Mouse (Mus musculus) cerebellum, adult 2 months (tissue): Measurements from ENCODE around the gene Gm2115.

ENCODE experiments used
- CTCF ChIP-seq: fragments of 200-500 bp; IDR thresholded peaks from 2 replicates; pipeline ENCODE4 v1.5.1; 2011; ENCODE audit warnings: low read depth, mild to moderate bottlenecking, control low read depth, low read length, moderate library complexity, borderline replicate concordance; ENCODE audit not compliant: insufficient read depth
- POLR2A ChIP-seq: fragments of 200-500 bp; IDR thresholded peaks from 2 replicates; pipeline ENCODE4 v1.6.1; 2011; ENCODE audit warnings: low read length, control low read depth, borderline replicate concordance; ENCODE audit not compliant: insufficient read depth

DNA sequence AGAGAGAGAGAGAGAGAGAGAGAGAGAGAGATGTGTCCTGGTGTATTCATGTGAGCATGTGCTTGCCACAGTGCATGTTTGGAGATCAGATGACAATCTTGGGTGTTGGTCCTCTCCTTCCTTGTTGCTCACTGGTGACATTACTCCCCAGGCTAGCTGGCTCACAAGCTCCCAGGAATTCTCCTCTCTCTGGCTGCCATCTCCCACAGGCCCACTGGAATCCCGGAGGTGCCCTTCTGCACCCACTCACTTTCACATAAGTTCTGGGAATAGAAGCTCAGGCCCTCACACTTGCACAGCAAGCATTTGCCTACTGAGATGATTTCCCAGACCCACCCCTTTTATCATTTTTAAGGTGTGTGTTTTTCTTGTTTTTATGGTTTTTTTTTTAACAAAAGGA is 51.0 kb downstream of the Gm2115 start:
- TF ChIP-seq POLR2A (no peak), CTCF (no peak)
